Mouse (Mus musculus) cerebellum, postnatal 36 days (tissue): ENCODE measurements around the gene Kirrel3.

Source experiments
- DNase-seq, 2 experiments: peaks; one replicate each; pipeline ENCODE4 v3.0.0; 2021 to 2022; ENCODE audit warnings: mixed read lengths in 2 of 2

Kirrel3 gene

GRCm38 (mm10) chr9:34518861-34519260 is 33.2 kb downstream of the Kirrel3 start:
- no peak for DNase-seq

GRCm38 (mm10) chr9:34520234-34520950 is 34.7 kb downstream of the Kirrel3 start:
- no peak for DNase-seq

- DNase-seq = no peak
These were observed 40.0 kb downstream of the Kirrel3 start for GRCm38 (mm10) chr9:34525695-34526094.

GRCm38 (mm10) chr9:34538591-34539335 is 53.1 kb downstream of the Kirrel3 start:
- DNase-seq = no peak

DNA sequence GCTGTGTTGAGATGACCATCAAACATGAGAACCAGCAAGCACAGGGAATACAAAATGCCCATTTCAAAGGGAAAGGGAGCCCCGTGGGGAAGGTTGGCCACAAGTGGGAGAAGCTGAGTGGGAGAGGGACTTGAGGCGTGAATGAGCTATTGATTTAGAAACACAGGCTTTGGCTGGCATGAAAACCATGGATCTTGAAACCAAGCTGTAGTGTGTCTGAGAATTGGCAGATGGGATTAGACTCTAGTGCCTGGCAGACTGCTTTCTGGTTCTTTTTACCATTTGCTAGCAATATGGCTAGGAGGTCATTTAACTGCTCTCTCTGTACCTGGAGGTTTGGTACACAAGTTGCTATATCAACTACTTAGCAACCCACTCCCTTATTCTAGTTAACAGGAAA is 56.2 kb downstream of the Kirrel3 start:
- no peak for DNase-seq

- no peak for DNase-seq
These were observed 70.0 kb downstream of the Kirrel3 start for GRCm38 (mm10) chr9:34555699-34556098.

DNA sequence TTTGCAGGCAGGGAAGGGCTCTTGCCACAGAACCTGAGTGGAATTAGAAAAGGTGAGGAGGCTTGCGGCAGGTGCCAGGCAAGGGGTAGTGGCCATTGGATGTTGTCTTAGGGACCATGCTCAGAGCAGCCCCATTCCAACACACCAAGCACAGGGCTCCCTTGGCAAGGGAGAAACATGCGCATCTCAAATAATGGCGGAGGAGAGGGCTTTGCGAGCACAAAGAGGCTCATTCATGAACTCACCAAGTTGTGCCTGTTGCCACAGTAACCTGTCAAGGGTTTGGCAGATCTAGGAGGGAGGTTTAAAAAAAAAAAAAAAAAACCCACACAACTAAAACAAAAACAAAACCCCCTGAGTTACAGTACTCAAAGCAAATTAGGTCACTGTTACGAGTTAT is 72.2 kb downstream of the Kirrel3 start:
- DNase-seq = no peak

DNA sequence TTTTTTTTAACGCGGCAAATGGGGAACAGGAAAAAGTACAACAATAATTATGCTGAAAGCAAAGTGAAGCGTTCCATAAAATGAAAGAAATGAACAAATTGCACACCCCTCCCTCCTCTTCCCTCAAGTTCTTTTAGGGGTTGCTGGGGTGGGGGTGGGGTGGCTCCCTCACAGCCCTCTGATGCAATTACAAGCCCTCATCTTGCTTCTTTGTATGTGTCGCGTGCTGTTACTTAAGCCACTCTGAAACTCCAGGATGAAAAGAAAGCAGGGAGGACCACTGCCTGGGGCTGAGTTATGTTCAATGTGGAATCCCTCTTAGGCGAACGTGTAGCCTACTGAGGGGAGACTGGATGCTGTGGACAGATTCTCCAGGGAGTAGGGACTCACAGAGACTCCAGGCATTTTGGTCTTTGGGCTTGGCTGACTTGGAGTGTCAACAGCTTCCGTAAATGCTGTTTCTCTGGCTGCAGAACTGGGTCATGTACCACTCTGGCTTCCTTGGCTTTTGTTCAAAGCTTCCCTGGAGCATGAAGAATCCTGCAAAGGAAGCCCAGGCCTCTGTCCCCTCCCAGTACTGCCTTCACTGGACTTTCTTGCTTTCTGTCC is 72.7 kb downstream of the Kirrel3 start:
- DNase-seq = peak; percentile 53 to 65

DNA sequence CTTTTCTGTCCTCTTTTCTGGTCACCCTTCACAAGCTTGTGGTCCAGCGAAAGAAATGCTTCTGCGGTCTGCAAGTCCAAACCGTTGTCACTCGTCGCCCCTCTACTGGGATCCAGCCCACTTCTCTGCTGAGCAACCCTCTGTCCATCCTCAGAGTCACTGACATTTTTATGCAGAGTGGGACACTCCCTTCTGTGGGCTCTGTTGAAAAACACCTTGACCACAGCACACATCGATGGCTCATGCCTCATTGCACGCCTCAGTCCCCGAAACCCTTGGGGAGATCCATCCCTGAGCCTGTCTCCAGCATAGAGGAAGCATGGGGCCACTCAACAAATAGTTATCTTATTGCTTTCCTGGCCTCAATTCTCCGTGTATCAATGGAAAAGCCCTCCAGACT is 73.4 kb downstream of the Kirrel3 start:
- no peak for DNase-seq

DNA sequence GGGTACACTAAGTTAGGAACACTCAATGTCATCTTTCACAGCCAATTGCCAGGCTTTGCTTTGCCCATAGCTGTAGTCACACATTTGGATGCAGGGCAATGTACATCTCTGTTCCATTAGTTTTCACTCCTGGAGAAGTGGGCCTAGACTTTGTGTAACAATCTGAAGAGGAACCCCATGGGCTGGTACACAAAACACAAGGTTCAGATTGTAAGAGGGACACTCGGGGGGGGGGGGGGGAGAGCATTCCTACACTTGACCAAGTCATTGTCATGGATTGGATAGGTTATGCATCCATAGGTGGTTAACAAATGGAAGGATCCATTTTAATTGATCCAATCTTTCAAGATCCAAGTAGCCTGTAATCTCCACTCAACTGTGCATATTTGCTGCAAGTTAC is 75.6 kb downstream of the Kirrel3 start:
- no peak for DNase-seq

DNA sequence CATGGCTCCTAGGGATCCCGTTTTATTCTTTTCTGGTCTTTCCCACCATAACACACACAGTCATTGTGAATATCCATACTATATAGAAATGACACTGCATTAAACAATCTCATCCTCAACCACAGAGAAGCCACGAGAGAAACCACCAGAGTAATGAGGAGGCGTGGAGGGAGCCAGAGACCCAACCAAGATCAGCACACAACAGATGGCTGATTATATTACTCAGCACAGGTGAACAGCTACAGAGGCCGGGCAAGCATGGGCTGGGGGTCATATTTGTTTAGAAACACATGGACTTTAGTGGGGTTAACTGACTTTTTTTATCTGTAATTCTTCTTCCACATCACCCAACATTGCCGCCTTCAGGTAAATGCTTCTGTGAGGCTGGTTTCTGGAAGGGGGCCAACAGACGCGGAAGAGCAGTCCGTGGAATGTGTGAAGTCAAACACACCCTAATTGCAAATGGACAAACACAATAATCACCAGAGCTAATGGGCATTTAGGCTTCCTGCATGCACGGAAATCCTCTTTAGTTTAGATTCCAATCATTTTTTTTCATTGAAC is 76.8 kb downstream of the Kirrel3 start:
- DNase-seq = peak; percentile 56 to 65

GRCm38 (mm10) chr9:34573906-34574305 is 88.2 kb downstream of the Kirrel3 start:
- DNase-seq = no peak

GRCm38 (mm10) chr9:34574611-34575010 is 88.9 kb downstream of the Kirrel3 start:
- DNase-seq = no peak

DNA sequence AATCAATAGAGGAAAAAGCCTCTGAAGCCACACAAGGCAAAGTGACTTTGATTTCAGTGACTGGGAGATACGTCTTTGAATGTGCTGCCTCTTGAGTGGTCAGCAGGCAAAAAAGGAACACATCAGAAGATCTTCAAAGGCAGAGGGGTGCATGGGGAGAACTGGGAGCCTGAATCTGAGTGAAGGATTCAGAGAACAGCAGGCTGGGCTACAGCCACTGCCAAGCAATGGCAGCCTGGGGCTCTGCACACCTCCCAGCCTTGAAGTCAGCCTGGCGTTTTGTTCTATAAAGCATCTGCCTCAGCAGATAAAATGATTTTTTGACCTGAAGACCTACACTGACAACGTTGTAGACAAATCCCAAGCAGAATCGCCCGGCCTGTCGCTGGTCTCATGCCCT is 93.5 kb downstream of the Kirrel3 start:
- no peak for DNase-seq

DNA sequence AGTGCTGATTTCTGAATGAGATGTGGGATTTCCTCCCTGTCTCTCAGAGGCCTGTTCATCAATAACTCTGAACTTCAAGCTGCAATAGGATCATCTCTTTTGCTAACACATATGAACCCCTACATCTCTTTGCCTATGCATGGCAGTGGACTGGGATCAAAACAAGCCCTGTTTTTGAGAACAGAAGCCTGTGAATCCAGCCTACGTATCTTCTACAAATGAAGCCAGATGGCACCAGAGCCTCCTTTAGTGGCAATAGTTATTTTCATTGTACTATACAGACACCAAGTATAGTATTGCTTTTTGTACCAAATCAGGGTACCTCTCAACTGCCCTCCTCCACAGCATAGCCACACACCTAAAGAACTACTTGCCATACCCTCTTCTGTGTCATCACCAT is 94.4 kb downstream of the Kirrel3 start:
- no peak for DNase-seq

- DNase-seq = peak in 1 of 2 experiments; percentile 22
These were observed 96.8 kb downstream of the Kirrel3 start for GRCm38 (mm10) chr9:34582496-34582895.

GRCm38 (mm10) chr9:34585487-34585886 is 99.8 kb downstream of the Kirrel3 start:
- no peak for DNase-seq

GRCm38 (mm10) chr9:34586080-34586479 is 100.4 kb downstream of the Kirrel3 start:
- peak; percentile 31 to 34 for DNase-seq

DNA sequence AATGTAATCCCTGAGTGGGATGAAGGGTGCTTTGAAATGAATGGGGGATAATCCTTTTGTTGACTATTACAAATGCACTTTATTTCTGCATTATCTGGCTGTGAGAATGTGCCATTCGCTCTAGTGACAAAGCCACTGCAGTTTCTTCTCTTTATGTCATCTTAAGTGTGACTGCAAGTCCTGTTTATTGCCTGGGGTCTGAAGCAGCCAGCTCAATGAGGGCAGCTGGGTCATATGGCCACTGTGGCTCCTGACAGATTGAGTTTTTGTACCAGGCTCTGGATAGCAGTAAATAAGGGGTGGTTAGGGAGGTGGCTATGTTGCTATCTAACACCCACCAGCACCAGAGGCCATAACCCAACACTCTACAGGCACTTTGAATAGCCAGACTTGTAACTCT is 104.1 kb downstream of the Kirrel3 start:
- DNase-seq = no peak

GRCm38 (mm10) chr9:34592073-34592610 is 106.4 kb downstream of the Kirrel3 start:
- no peak for DNase-seq

DNA sequence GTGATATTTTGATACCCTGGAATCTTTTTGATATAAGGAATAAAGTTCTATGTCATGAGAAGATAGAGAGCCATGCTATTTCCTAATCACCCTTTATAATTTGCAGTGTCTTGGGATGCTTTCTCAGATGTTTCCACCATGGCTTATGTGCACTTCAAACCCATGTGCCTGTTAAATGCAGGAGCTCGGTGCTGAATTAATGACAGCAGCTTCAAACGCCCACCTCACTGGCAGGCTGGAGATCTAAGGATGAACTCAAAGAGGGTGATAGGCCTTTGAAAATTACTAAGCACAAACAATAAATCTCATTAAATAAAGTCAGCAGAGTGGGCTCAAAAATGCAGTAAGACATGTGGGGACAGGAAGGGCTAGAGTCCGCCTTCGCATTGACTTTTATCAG is 108.2 kb downstream of the Kirrel3 start:
- DNase-seq = no peak

DNA sequence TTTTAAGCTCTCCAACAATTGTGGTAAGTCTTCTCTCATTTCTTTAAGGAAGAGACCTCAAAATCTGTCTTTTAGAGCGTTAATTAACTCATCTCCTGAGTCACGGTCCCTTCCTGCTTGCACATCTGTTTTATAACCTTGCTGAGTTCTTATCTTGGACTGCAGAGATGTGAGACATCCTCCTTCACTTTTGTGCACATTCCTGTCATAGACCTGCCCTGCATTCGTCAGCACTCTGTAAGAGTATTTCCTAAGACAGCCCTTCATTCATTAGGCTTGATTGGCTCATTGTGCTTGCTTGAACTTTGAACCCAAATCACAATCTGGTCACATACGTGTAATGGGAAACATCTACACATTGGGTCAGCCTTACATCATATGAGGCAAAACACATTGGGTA is 114.6 kb downstream of the Kirrel3 start:
- no peak for DNase-seq

GRCm38 (mm10) chr9:34603750-34604149 is 118.1 kb downstream of the Kirrel3 start:
- no peak for DNase-seq
